Mouse (Mus musculus): ENCODE data around the gene Sept9. TPM values are rescaled to one million over a fixed set of nuclear protein-coding genes. Genes with fewer than 3 reads are reported as not detected.

Gene Sept9
- polyA plus RNA-seq, 1 experiment from 2014 or later = 179 TPM

- Histone ChIP-seq H3K4me1 (peaks cover 32% of the 10 kb centered on the region), H3K4me2 (replicated peaks) (no peak overlapping the region), H3K27me3 (no peaks in the 10 kb centered on the region), H3K36me3 (peaks cover 13% of the 10 kb centered on the region; the same call in 1 of the 2 replicates), H3K4me3 (no peak overlapping the region), H3K9ac (peak overlapping the region; percentile 19; the same call in 1 of the 2 replicates), H3K27ac (no peak overlapping the region), H3K9me3 (no peaks in the 10 kb centered on the region)
- no peak for ATAC-seq (ENCODE audit: low FRiP score, low read depth)
- 85% methylated on average over 9 of the region's 9 CpGs for WGBS
Measured at GRCm38 (mm10) chr11:117240322-117240721, 40.9 kb downstream of the Sept9 start.

DNA sequence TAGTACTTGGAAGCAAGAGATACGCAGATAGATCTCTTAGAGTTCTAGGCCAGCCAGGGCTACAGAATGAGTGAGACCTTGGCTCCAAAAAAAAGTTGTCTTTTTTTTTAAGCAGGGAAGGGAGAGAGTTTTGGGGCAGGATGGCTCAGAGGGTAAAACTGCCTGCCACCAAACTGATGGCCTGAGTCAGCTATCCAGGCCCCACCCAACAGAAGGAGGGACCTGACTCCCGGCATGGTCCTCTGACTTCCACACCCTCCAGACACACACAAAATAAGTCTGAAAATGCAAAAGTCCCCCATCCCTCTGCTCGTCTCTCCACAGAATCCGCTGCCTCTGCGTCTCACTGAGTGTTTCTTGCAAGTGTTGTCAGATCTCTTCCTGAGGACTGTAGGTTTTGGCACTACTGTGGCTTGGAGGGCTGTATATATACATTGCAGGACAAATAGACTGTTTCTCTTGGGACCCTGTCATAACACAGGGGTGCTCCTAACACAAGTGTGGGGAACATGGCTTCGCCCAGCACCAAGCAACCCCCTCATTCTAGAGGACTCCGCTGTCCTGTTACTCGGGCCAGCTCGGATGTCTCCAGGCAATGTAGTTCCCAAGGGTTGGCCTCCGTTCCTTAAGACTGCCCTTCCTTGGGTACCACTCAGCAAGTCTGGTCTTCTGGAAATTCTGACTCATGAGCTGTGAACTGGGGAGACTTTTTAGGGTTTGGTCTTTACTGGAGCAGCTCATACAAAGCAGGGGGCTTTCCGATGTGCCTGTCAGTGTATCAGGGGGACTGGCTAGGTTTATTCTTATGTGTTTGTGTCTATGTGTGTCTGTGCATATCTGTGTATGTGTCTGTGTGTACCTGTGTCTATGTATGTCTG lies 41.6 kb downstream of the Sept9 start:
- no peak overlapping the region for H3K4me3 ChIP-seq
- H3K36me3 ChIP-seq = peaks cover 13% of the 10 kb centered on the region; the same call in 1 of the 2 replicates
- no peak overlapping the region for H3K27ac ChIP-seq
- no peaks in the 10 kb centered on the region for H3K27me3 ChIP-seq
- no peak overlapping the region for H3K9ac ChIP-seq
- WGBS = 79% methylated on average over 11 of the region's 11 CpGs
- ATAC-seq (ENCODE audit: low FRiP score, low read depth) = no peak
- H3K4me1 ChIP-seq = peaks cover 26% of the 10 kb centered on the region
- no peaks in the 10 kb centered on the region for H3K9me3 ChIP-seq
- no peak overlapping the region for H3K4me2 ChIP-seq (replicated peaks)

DNA sequence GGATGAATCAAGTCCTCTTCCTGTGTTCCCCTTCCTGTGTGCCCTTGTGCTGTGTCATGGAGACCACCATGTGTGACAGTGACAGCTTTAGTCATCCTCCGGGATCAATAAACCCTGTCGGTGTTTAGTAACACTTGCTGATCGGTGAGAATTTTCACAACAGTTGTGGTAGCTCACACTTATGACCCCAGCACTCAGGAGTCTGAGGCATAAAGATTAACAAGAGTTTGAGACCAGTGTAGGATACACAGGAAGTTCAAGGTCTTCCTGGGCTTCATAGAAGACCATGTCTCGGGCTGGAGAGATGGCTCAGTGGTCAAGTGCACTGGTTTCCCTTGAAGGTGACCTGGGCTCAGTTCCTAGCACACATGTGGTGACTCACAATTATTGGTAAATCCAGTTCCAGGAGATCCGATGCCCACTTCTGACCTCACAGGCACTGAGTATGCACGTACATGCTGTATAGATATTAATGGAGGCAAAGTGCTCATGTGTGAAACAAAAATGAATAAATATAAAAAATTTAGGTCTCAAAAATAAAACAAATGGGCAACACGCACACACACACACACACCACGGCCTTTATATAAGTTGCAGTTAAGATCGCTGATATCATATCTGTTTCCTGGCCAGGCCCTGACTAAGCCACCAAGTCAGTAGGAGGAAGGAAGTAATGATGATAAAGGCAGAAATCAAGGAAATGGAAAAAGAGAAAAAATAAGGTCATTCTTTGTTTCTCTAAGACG lies 43.1 kb downstream of the Sept9 start:
- peaks cover 13% of the 10 kb centered on the region; the same call in 1 of the 2 replicates for H3K36me3 ChIP-seq
- H3K4me2 ChIP-seq (replicated peaks) = no peak overlapping the region
- 0 out of 2 replicates have a peak overlapping the region, but pooled peaks have one; percentile 39 for H3K9ac ChIP-seq
- no peaks in the 10 kb centered on the region for H3K9me3 ChIP-seq
- H3K4me1 ChIP-seq = peaks cover 34% of the 10 kb centered on the region
- 89% methylated on average over 10 of the region's 10 CpGs for WGBS
- no peaks in the 10 kb centered on the region for H3K27me3 ChIP-seq
- no peak for ATAC-seq (ENCODE audit: low FRiP score, low read depth)
- no peak overlapping the region for H3K27ac ChIP-seq
- H3K4me3 ChIP-seq = no peak overlapping the region

DNA sequence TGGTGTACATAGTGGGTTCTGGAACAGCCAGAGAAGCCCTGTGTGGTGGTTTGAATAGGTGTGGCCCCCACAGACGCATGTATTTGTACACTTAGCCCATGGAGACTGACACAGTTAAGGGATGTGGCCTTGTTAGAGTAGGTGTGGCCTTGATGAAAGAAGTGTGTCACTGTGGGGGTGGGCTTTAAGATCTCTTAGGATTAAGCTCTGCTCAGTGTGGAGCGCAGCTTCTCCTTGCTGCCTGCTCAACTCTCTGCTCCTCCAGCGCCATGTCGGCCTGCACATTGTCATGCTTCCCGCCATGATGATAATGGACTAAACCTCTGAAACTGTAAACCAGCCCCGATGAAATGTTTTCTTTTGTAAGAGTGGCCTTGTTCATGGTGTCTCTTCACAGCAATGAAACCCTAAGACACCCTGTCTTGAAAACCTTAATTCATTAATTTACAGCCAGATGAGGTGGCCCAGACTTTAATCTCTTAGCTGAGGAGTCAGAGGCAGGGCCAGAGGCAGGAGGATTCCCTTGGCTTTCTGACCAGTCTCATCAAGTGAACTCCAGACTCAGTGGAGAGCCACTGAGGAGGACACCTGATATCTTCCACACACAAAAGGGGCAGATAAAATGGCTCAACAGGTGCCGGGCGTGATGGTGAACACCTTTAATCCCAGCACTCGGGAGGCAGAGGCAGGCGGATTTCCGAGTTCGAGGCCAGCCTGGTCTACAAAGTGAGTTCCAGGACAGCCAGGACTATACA lies 44.3 kb downstream of the Sept9 start:
- H3K9me3 ChIP-seq = no peaks in the 10 kb centered on the region
- WGBS = 86% methylated on average over 12 of the region's 12 CpGs
- H3K27me3 ChIP-seq = no peaks in the 10 kb centered on the region
- ATAC-seq (ENCODE audit: low FRiP score, low read depth) = no peak
- no peak overlapping the region for H3K4me2 ChIP-seq (replicated peaks)
- no peak overlapping the region for H3K4me3 ChIP-seq
- no peak overlapping the region for H3K9ac ChIP-seq
- H3K27ac ChIP-seq = no peak overlapping the region
- peaks cover 41% of the 10 kb centered on the region for H3K4me1 ChIP-seq
- peaks cover 13% of the 10 kb centered on the region; the same call in 1 of the 2 replicates for H3K36me3 ChIP-seq

- Histone ChIP-seq H3K4me2 (replicated peaks) (no peak overlapping the region), H3K36me3 (peaks cover 7% of the 10 kb centered on the region; the same call in 1 of the 2 replicates), H3K4me1 (peaks cover 52% of the 10 kb centered on the region), H3K4me3 (no peak overlapping the region), H3K27me3 (no peaks in the 10 kb centered on the region), H3K9me3 (no peaks in the 10 kb centered on the region), H3K27ac (no peak overlapping the region; the same call in 1 of the 2 replicates), H3K9ac (no peak overlapping the region)
- no peak for ATAC-seq (ENCODE audit: low FRiP score, low read depth)
- 63% methylated on average over 8 of the region's 8 CpGs for WGBS
Measured at GRCm38 (mm10) chr11:117245041-117245725, 45.7 kb downstream of the Sept9 start.

GRCm38 (mm10) chr11:117245846-117246245 lies 46.4 kb downstream of the Sept9 start:
- no peak overlapping the region for H3K4me3 ChIP-seq
- 69% methylated on average over 3 of the region's 3 CpGs for WGBS
- no peaks in the 10 kb centered on the region for H3K9me3 ChIP-seq
- no peak overlapping the region for H3K9ac ChIP-seq
- no peak for ATAC-seq (ENCODE audit: low FRiP score, low read depth)
- no peak overlapping the region for H3K27ac ChIP-seq
- peaks cover under 1% of the 10 kb centered on the region; the same call in 1 of the 2 replicates for H3K36me3 ChIP-seq
- no peak overlapping the region for H3K4me2 ChIP-seq (replicated peaks)
- peaks cover 48% of the 10 kb centered on the region for H3K4me1 ChIP-seq
- no peaks in the 10 kb centered on the region for H3K27me3 ChIP-seq

GRCm38 (mm10) chr11:117246286-117246685 lies 46.8 kb downstream of the Sept9 start:
- WGBS = 63% methylated on average over 8 of the region's 8 CpGs
- Histone ChIP-seq H3K27me3 (no peaks in the 10 kb centered on the region), H3K4me1 (peaks cover 45% of the 10 kb centered on the region), H3K4me2 (replicated peaks) (no peak overlapping the region), H3K9me3 (no peaks in the 10 kb centered on the region), H3K36me3 (no peaks in the 10 kb centered on the region), H3K27ac (no peak overlapping the region), H3K9ac (no peak overlapping the region), H3K4me3 (no peak overlapping the region)
- ATAC-seq (ENCODE audit: low FRiP score, low read depth) = no peak

DNA sequence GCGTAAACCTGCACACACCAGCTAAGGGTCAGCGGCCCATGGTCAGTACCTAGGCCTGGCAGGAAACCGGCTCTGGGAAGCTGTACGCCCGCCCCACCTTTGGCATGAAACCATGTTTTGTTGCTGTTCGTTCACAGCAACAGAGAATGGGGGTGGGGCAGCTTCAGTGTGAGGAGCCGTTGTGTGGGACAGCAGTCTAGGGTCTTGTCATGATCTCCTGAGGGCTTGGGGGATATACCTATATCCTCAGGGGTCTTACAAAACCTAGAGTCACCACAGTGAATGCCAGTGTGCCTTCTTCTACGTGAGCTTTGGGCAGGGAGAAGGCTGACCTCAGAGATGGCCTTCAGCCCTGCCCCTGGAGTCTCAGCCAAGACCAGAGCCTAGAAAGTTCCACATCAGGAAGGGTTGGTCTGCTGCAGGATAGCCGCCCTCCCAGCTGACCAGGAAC lies 47.5 kb downstream of the Sept9 start:
- ATAC-seq (ENCODE audit: low FRiP score, low read depth) = no peak
- no peak overlapping the region for H3K27ac ChIP-seq
- no peaks in the 10 kb centered on the region for H3K27me3 ChIP-seq
- H3K36me3 ChIP-seq = no peaks in the 10 kb centered on the region
- no peaks in the 10 kb centered on the region for H3K9me3 ChIP-seq
- H3K9ac ChIP-seq = no peak overlapping the region
- 78% methylated on average over 9 of the region's 9 CpGs for WGBS
- H3K4me3 ChIP-seq = no peak overlapping the region
- peaks cover 41% of the 10 kb centered on the region for H3K4me1 ChIP-seq
- H3K4me2 ChIP-seq (replicated peaks) = no peak overlapping the region

GRCm38 (mm10) chr11:117247541-117247940 lies 48.1 kb downstream of the Sept9 start:
- no peak for ATAC-seq (ENCODE audit: low FRiP score, low read depth)
- H3K4me2 ChIP-seq (replicated peaks) = no peak overlapping the region
- 70% methylated on average over 5 of the region's 5 CpGs for WGBS
- no peak overlapping the region for H3K27ac ChIP-seq
- H3K36me3 ChIP-seq = no peaks in the 10 kb centered on the region
- H3K4me3 ChIP-seq = no peak overlapping the region
- no peak overlapping the region; the same call in 1 of the 2 replicates for H3K9ac ChIP-seq
- no peaks in the 10 kb centered on the region for H3K27me3 ChIP-seq
- no peaks in the 10 kb centered on the region for H3K9me3 ChIP-seq
- H3K4me1 ChIP-seq = peaks cover 38% of the 10 kb centered on the region

DNA sequence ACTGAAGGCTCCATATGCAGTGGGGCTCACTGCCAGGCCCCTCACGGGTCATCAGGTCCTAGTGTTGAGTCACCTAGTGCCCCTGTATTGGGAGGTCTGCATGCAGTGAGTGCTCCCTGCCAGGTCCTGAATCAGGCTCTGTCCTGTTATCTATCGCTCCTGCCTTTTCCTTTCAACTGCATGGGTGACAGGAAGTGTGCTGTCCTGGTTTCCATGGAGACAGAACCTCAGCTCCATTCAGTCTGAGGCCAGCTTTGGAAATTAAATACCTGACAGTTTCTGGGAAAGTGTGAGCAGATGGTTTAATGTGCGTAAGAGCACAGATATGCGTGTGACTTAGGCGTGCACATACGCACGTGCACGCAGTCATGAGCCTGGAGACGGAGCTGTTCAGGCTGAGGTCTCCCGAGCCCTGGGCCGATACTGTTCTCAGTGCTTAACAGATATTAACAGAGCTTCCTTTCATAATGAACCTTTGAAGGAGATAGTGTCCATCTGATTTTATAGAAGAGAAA lies 49.3 kb downstream of the Sept9 start:
- Histone ChIP-seq H3K36me3 (no peaks in the 10 kb centered on the region), H3K9ac (no peak overlapping the region), H3K27ac (0 out of 2 replicates have a peak overlapping the region, but pooled peaks have one; percentile 22), H3K9me3 (no peaks in the 10 kb centered on the region), H3K4me1 (peaks cover 48% of the 10 kb centered on the region), H3K4me2 (replicated peaks) (no peak overlapping the region), H3K4me3 (no peak overlapping the region), H3K27me3 (no peaks in the 10 kb centered on the region)
- ATAC-seq (ENCODE audit: low FRiP score, low read depth) = peak; percentile 55
- 40% methylated on average over 11 of the region's 11 CpGs for WGBS
